Mouse (Mus musculus) liver, embryonic 13.5 days (tissue): ENCODE results near the gene Atp2a1. TPM values are rescaled to one million over a fixed set of nuclear protein-coding genes. Genes with fewer than 3 reads are reported as not detected.
"Not testable (repeated sequence)": the region's sequence is repeated elsewhere in the genome, so short reads cannot be mapped to it uniquely, and the experiment has no call there.

Experiments used
- ATAC-seq: fragments of 200-750 bp; cut with Nextera tagmentation; 2 replicates; pipeline ENCODE4 v1.8.0; 2017; ENCODE audit warnings: low read depth, mild to moderate bottlenecking, moderate number of reproducible peaks, moderate library complexity
- DNase-seq: peaks from one replicate; pipeline ENCODE4 v3.0.0; 2022
- H3K27ac ChIP-seq: fragments of 300-500 bp; sonication (generic); 2 replicates; pipeline ENCODE4 v1.5.1; 2015; ENCODE audit warnings: moderate library complexity, mild to moderate bottlenecking, inconsistent platforms
- H3K27me3 ChIP-seq: fragments of 300-500 bp; sonication (generic); 2 replicates; pipeline ENCODE4 v1.6.1; 2015; ENCODE audit warnings: mild to moderate bottlenecking, inconsistent platforms
- H3K36me3 ChIP-seq: fragments of 300-500 bp; sonication (generic); 2 replicates; pipeline ENCODE4 v1.6.1; 2015; ENCODE audit warnings: mild to moderate bottlenecking, inconsistent platforms
- H3K4me1 ChIP-seq: fragments of 300-500 bp; sonication (generic); replicated peaks from 2 replicates; pipeline ENCODE4 v1.6.1; 2015; ENCODE audit warnings: inconsistent platforms
- H3K4me2 ChIP-seq: fragments of 300-500 bp; sonication (generic); 2 replicates; pipeline ENCODE4 v1.6.1; 2015; ENCODE audit warnings: inconsistent platforms, mild to moderate bottlenecking, moderate library complexity
- H3K4me3 ChIP-seq: fragments of 300-500 bp; sonication (generic); replicated peaks from 2 replicates; pipeline ENCODE4 v1.5.1; 2015; ENCODE audit warnings: mild to moderate bottlenecking, inconsistent platforms
- H3K9ac ChIP-seq: fragments of 300-500 bp; sonication (generic); 2 replicates; pipeline ENCODE4 v1.6.1; 2015; ENCODE audit warnings: mild to moderate bottlenecking, inconsistent platforms
- H3K9me3 ChIP-seq: fragments of 300-500 bp; sonication (generic); replicated peaks from 2 replicates; pipeline ENCODE4 v1.6.1; 2016; ENCODE audit warnings: inconsistent platforms
- WGBS: fragments of 180-500 bp; shearing (Covaris S2); methylation state at CpG from one replicate; pipeline ENCODE4 v1.1.7; 2015; ENCODE audit not compliant: insufficient replicate concordance; 5-methylcytosine and 5-hydroxymethylcytosine counted together
- polyA plus RNA-seq: library from polyadenylated mRNA; unstranded; fragments of >200 nt; fragmentation: Nextera tagmentation; extraction: Ambion mirVana; gene quantifications from 2 replicates; pipeline ENCODE4 v1.2.1, GENCODE M21; 2015

Atp2a1 gene
- polyA plus RNA-seq, 1 experiment from 2014 or later = 2.4 TPM

GRCm38 (mm10) chr7:126494120-126494519 lies 31.2 kb upstream of the Atp2a1 start:
- H3K4me3 ChIP-seq = no peak overlapping the region
- peaks cover 98% of the 10 kb centered on the region for H3K36me3 ChIP-seq
- H3K9me3 ChIP-seq = no peaks in the 10 kb centered on the region
- ATAC-seq (peak; percentile 66), DNase-seq (no peak)
- no peaks in the 10 kb centered on the region for H3K27me3 ChIP-seq
- H3K4me2 ChIP-seq = no peak overlapping the region
- peak overlapping the region; percentile 41 for H3K27ac ChIP-seq
- H3K9ac ChIP-seq = no peak overlapping the region
- 80% methylated on average over 6 of the region's 6 CpGs for WGBS
- H3K4me1 ChIP-seq = peaks cover 38% of the 10 kb centered on the region

GRCm38 (mm10) chr7:126491973-126492372 lies 29.1 kb upstream of the Atp2a1 start:
- H3K9me3 ChIP-seq = no peaks in the 10 kb centered on the region
- no peak for DNase-seq
- H3K4me2 ChIP-seq = no peak overlapping the region
- no peaks in the 10 kb centered on the region for H3K27me3 ChIP-seq
- peaks cover 83% of the 10 kb centered on the region for H3K36me3 ChIP-seq
- H3K27ac ChIP-seq = no peak overlapping the region
- H3K4me3 ChIP-seq = no peak overlapping the region
- no peak for ATAC-seq
- H3K9ac ChIP-seq = no peak overlapping the region
- 71% methylated on average over 11 of the region's 11 CpGs for WGBS
- peaks cover 47% of the 10 kb centered on the region for H3K4me1 ChIP-seq

GRCm38 (mm10) chr7:126491005-126491404 lies 28.1 kb upstream of the Atp2a1 start:
- peaks cover 74% of the 10 kb centered on the region for H3K36me3 ChIP-seq
- H3K9ac ChIP-seq = 0 out of 2 replicates have a peak overlapping the region, but pooled peaks have one; percentile 1
- WGBS = 60% methylated on average over 1 of the region's 1 CpGs
- ATAC-seq = no peak
- no peak overlapping the region for H3K4me3 ChIP-seq
- no peak for DNase-seq
- H3K27me3 ChIP-seq = no peaks in the 10 kb centered on the region
- no peak overlapping the region for H3K27ac ChIP-seq
- H3K9me3 ChIP-seq = no peaks in the 10 kb centered on the region
- H3K4me2 ChIP-seq = no peak overlapping the region
- peaks cover 54% of the 10 kb centered on the region for H3K4me1 ChIP-seq

GRCm38 (mm10) chr7:126487617-126488385 lies 24.9 kb upstream of the Atp2a1 start:
- not testable (repeated sequence) for H3K27me3 ChIP-seq, H3K9me3 ChIP-seq, ATAC-seq, DNase-seq
- H3K4me1 ChIP-seq = peaks cover 38% of the 10 kb centered on the region
- peak overlapping the region; percentile 84 for H3K9ac ChIP-seq
- 6% methylated on average over 24 of the region's 25 CpGs for WGBS
- peak overlapping the region; percentile 87 for H3K4me2 ChIP-seq
- H3K36me3 ChIP-seq = peaks cover 42% of the 10 kb centered on the region
- peak overlapping the region; percentile 77 for H3K4me3 ChIP-seq
- H3K27ac ChIP-seq = peak overlapping the region; percentile 81

- no peaks in the 10 kb centered on the region for H3K9me3 ChIP-seq
- peak within 1 kb of the TSS; percentile 81 for H3K27ac ChIP-seq
- H3K4me3 ChIP-seq = peak within 1 kb of the TSS; percentile 77
- WGBS = 0% methylated on average over 32 of the region's 32 CpGs
- peaks cover 34% of the 10 kb centered on the region for H3K36me3 ChIP-seq
- ATAC-seq = peak; percentile 83
- H3K4me1 ChIP-seq = peaks cover 39% of the 10 kb centered on the region
- peak within 1 kb of the TSS; percentile 84 for H3K9ac ChIP-seq
- H3K4me2 ChIP-seq = peak within 1 kb of the TSS; percentile 87
- no peaks in the 10 kb centered on the region for H3K27me3 ChIP-seq
- DNase-seq = peak; percentile 87
These were observed 24.2 kb upstream of the Atp2a1 start, which contains the start of gene Tufm for GRCm38 (mm10) chr7:126487052-126487483. Gene Tufm, plus strand, starts transcription at chr7:126487361.

- DNase-seq = peak; percentile 77
- Histone ChIP-seq H3K27ac (peak overlapping the region; percentile 53), H3K27me3 (no peaks in the 10 kb centered on the region), H3K36me3 (no peaks in the 10 kb centered on the region), H3K4me3 (peak overlapping the region; percentile 41), H3K9me3 (no peaks in the 10 kb centered on the region), H3K4me1 (peaks cover 20% of the 10 kb centered on the region), H3K4me2 (peak overlapping the region; percentile 67), H3K9ac (peak overlapping the region; percentile 54)
- ATAC-seq = peak; percentile 83
- under 1% methylated on average over 23 of the region's 23 CpGs for WGBS
These were observed 19.5 kb upstream of the Atp2a1 start for GRCm38 (mm10) chr7:126482392-126482871.

- no peak for DNase-seq
- no peak overlapping the region for H3K27ac ChIP-seq
- H3K4me3 ChIP-seq = no peak overlapping the region
- H3K9me3 ChIP-seq = no peaks in the 10 kb centered on the region
- peaks cover 22% of the 10 kb centered on the region for H3K4me1 ChIP-seq
- no peak for ATAC-seq
- no peaks in the 10 kb centered on the region for H3K27me3 ChIP-seq
- H3K9ac ChIP-seq = no peak overlapping the region
- no peaks in the 10 kb centered on the region for H3K36me3 ChIP-seq
- H3K4me2 ChIP-seq = no peak overlapping the region
- 15% methylated on average over 5 of the region's 5 CpGs for WGBS
These were observed 18.8 kb upstream of the Atp2a1 start for GRCm38 (mm10) chr7:126481699-126482098.

GRCm38 (mm10) chr7:126474993-126475581 lies 12.2 kb upstream of the Atp2a1 start, which contains the start of gene Sh2b1:
Gene Sh2b1, minus strand, starts transcription at chr7:126475424.
- H3K36me3 ChIP-seq = peaks cover 27% of the 10 kb centered on the region
- peak within 1 kb of the TSS; percentile 93 for H3K9ac ChIP-seq
- peaks cover 56% of the 10 kb centered on the region for H3K4me1 ChIP-seq
- no peaks in the 10 kb centered on the region for H3K27me3 ChIP-seq
- DNase-seq (peak; percentile 83), ATAC-seq (peak; percentile 89)
- WGBS = under 1% methylated on average over 53 of the region's 53 CpGs
- H3K27ac ChIP-seq = peak within 1 kb of the TSS; percentile 90
- no peaks in the 10 kb centered on the region for H3K9me3 ChIP-seq
- peak within 1 kb of the TSS; percentile 88 for H3K4me3 ChIP-seq
- H3K4me2 ChIP-seq = peak within 1 kb of the TSS; percentile 90

- Histone ChIP-seq H3K27ac (peak overlapping the region; percentile 90), H3K9ac (peak overlapping the region; percentile 93), H3K36me3 (peaks cover 33% of the 10 kb centered on the region), H3K4me3 (peak overlapping the region; percentile 88), H3K4me1 (peaks cover 56% of the 10 kb centered on the region), H3K9me3 (no peaks in the 10 kb centered on the region), H3K27me3 (no peaks in the 10 kb centered on the region), H3K4me2 (peak overlapping the region; percentile 90)
- DNase-seq (no peak), ATAC-seq (peak; percentile 21)
- under 1% methylated on average over 27 of the region's 27 CpGs for WGBS
These were observed 11.6 kb upstream of the Atp2a1 start for GRCm38 (mm10) chr7:126474486-126474955.

GRCm38 (mm10) chr7:126473470-126474086 lies 10.7 kb upstream of the Atp2a1 start:
- WGBS = 79% methylated on average over 9 of the region's 9 CpGs
- DNase-seq (no peak), ATAC-seq (no peak)
- Histone ChIP-seq H3K4me3 (peak overlapping the region; percentile 88), H3K36me3 (peaks cover 42% of the 10 kb centered on the region), H3K4me1 (peaks cover 56% of the 10 kb centered on the region), H3K9ac (peak overlapping the region; percentile 93), H3K4me2 (peak overlapping the region; percentile 90), H3K27me3 (no peaks in the 10 kb centered on the region), H3K27ac (peak overlapping the region; percentile 90), H3K9me3 (no peaks in the 10 kb centered on the region)

- no peak for DNase-seq
These were observed 9.8 kb upstream of the Atp2a1 start for GRCm38 (mm10) chr7:126472713-126473112.

More at GRCm38 (mm10) chr7:126472713-126473112, 9.8 kb upstream of the Atp2a1 start:
- H3K27ac ChIP-seq = peak overlapping the region; percentile 45; the same call in 1 of the 2 replicates
- no peaks in the 10 kb centered on the region for H3K27me3 ChIP-seq
- WGBS = 57% methylated on average over 16 of the region's 16 CpGs
- peaks cover 50% of the 10 kb centered on the region for H3K36me3 ChIP-seq
- H3K4me1 ChIP-seq = peaks cover 56% of the 10 kb centered on the region
- no peaks in the 10 kb centered on the region for H3K9me3 ChIP-seq
- peak overlapping the region; percentile 88; the same call in 1 of the 2 replicates for H3K4me3 ChIP-seq
- peak overlapping the region; percentile 90 for H3K4me2 ChIP-seq
- H3K9ac ChIP-seq = peak overlapping the region; percentile 13; the same call in 1 of the 2 replicates
- ATAC-seq = no peak
